Mouse (Mus musculus) gastrocnemius, postnatal 36 days (tissue): ENCODE results near the gene Sh3bp5l. TPM values are rescaled to one million over a fixed set of nuclear protein-coding genes. Genes with fewer than 3 reads are reported as not detected.
"Not testable (repeated sequence)": the region's sequence is repeated elsewhere in the genome, so short reads cannot be mapped to it uniquely, and the experiment has no call there.

Experiments
- DNase-seq, 2 experiments: peaks; one replicate each; pipeline ENCODE4 v3.0.0; 2022
- intact Hi-C: fragments of 180-260 bp; cut with DNase I; formaldehyde crosslinking; loops from one replicate; pipeline ENCODE4 v1.15.1; 2025
- total RNA-seq, 2 experiments: library from RNA; stranded (reverse); gene quantifications; 2 replicates each; pipeline ENCODE4 v1.2.3; 2021

Gene Sh3bp5l
- total RNA-seq, 2 experiments from 2014 or later: 26.1 to 27.9 TPM

- intact Hi-C loops: no loop called here
- no peak for DNase-seq
Measured at GRCm38 (mm10) chr11:58316344-58316743, 14.2 kb upstream of the Sh3bp5l start.

- intact Hi-C loops: no loop called here
- DNase-seq: no peak
Measured at GRCm38 (mm10) chr11:58316768-58317390, 13.6 kb upstream of the Sh3bp5l start.

- DNase-seq: peak; percentile 96
- intact Hi-C loops: no loop called here
Measured at GRCm38 (mm10) chr11:58322824-58323569, 7.5 kb upstream of the Sh3bp5l start.

DNA sequence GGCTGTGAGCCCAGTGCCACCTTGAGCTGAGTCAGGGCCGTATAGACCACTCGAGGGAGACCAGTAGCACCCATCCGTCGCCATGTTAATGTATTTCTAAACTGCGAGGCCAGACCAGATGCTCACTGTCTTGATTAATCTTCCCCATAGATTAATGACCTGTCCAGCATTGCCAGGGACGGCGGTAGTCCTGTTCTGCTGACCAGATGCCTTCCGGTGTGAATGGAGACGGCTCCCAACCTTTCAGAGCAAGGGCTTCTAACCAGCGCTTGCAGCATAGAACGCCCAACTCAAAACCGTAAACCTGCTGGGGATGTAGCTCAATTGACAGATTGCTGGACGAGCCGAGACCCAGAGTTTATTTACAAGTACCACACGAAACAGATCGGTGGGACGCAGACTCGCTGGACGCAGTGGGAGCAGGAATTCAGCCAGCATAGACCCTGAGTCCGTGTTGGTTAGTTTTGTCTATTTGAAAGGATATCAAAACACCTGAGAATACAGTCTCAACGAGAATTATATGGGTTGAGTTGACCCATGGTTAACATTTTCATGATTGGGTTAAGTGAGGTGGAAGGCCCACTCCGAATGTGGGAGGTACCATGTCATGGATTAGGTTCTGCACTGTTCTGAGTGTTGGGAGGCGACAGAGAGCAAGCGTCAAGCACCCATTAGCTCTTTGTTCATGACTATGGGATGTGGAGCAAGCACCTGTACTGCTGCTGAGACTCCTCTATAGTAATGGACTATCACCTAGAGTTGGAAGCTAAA lies 6.8 kb upstream of the Sh3bp5l start:
- DNase-seq: no peak
- intact Hi-C loops: no loop called here

DNA sequence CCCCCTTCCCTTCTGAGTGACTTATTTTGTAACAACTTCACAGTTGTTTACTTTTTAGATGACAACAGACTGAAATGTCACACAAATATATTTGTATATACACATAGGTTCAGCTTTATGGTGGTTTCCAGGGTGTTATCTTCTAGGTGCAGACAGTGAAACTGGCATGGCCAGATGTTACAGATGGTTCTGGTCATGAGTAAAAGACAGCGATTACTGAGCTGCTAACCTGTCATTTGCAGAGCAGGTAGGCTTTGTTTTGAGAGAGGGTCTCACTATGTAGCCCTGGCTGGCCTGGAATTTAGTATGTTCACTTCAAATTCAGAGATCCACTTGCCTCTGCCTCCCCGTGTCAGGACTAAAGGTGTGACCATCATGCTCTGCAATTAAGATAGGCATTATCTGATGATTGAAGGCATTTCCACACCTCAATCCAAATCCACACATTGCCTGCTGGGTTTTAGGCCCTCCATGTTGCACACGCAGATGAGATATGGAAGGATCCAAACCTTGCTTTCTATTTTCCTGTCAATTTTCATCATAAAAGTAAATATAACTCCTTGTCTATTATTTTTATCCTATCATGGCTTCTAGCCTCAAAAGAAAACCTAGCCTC lies 5.8 kb upstream of the Sh3bp5l start:
- intact Hi-C loops: no loop called here
- no peak for DNase-seq

- no peak for DNase-seq
- intact Hi-C loops: no loop called here
Measured at GRCm38 (mm10) chr11:58326781-58327180, 3.7 kb upstream of the Sh3bp5l start.

- intact Hi-C loops: no loop called here
- DNase-seq: no peak
Measured at GRCm38 (mm10) chr11:58329906-58330275, 633 bp upstream of the Sh3bp5l start.

GRCm38 (mm10) chr11:58331149-58331495 lies 598 bp downstream of the Sh3bp5l start:
- no peak for DNase-seq
- intact Hi-C loops: no loop called here

DNA sequence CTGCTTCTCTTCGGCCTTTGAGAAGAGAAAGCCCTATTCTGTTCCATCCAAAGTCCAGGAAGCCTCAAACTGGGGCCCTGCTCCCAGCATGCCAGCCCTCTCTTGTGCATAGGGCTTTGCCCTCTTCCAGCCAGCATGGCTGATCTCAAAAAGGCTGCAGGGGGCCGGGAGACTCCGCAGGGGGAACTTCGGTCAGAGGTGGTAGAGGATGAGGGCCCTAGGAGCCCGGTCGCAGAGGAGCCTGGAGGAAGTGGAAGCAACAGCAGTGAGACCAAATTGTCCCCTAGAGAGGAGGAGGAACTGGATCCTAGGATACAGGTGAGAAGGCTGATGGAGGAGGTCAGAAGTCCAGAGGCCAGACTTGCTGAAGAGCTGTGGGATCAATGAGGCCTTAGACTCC lies 1.0 kb downstream of the Sh3bp5l start:
- no peak for DNase-seq
- intact Hi-C loops: no loop called here

- intact Hi-C loops: no loop called here
- peak in 1 of 2 experiments; percentile 29 for DNase-seq
Measured at GRCm38 (mm10) chr11:58334746-58335145, 4.2 kb downstream of the Sh3bp5l start.

DNA sequence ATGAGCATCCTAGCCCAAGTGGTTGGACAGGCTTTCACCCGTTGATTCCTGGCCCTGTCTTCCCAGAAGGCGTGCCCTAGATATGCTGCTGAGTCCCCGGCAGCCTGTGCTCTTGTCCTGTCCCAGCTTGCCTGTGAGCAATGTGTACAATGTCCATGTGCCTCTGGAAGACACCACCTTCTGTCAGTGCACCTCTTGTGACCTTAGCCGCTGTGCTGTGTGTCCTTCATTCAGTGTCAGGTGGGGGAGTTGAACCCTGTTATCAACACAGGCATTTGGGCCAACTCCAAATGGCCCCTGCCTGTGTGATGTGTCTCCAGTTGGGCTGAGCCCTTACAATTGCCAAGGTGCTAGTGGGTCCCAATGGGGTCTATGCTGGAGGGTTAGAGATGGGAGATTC lies 16.2 kb downstream of the Sh3bp5l start:
- no peak for DNase-seq
- intact Hi-C loops: no loop called here

GRCm38 (mm10) chr11:58350628-58351027 lies 20.1 kb downstream of the Sh3bp5l start:
- no peak for DNase-seq
- intact Hi-C loops: no loop called here

DNA sequence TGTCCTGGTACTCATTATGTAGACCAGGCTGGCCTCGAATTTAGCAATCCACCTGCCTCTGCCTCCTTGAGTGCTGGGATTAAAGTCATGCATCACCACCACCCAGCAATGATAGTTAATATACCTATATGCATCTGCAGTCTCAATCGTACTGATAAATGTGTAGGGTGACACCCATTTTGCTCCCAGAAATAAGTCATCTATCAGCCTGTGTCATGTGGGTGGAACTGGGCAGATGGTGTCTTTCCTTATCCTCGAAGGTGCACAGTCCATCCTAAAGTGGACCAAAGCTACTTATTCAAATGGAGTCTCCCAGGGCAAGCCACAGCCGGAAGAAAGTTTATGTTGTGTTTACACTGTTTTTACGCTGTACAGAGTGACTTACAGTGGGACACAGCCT lies 20.7 kb downstream of the Sh3bp5l start:
- intact Hi-C loops: no loop called here
- DNase-seq: no peak

GRCm38 (mm10) chr11:58352681-58353548 lies 22.4 kb downstream of the Sh3bp5l start:
- intact Hi-C loops: no loop called here
- no peak for DNase-seq

DNA sequence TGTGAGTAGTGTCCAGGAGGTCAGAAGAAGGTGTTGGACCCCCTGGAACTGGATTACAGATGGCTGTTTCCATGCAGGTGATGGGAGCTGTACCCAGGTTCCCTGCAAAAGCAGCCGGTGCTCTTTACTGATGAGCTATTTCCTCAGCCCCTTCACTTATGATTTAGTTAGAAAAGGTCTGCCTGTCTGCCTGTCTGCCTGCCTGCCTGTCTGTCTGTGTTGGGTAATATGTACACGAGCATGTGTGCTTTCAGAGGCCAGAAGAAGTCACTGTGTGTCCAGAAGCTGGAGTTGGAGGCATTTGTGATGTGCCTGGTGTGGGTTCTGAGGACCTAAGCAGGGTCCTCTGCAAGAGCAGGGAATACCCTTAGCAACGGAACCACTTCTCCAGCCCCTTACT lies 23.2 kb downstream of the Sh3bp5l start:
- intact Hi-C loops: no loop called here
- DNase-seq: no peak

DNA sequence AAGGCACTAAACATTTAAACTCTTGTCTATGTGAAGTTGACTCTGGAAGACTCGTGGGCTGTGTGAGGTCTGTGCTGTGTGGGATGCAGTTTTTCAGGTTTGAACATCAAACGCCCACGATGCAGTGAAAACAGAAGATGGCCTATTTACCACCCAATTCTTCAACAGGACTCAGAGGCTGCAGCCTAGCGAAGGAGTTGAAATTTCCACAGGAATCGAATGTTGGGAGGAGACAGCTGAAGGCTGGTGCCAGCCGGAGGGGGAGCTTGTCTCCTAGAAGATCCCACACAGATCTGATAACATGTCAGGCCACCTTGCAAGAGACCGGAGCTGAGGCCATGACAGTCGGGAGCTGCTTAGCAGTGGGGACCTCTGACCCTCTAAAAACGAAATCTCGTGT lies 24.0 kb downstream of the Sh3bp5l start:
- no peak for DNase-seq
- intact Hi-C loops: no loop called here

DNA sequence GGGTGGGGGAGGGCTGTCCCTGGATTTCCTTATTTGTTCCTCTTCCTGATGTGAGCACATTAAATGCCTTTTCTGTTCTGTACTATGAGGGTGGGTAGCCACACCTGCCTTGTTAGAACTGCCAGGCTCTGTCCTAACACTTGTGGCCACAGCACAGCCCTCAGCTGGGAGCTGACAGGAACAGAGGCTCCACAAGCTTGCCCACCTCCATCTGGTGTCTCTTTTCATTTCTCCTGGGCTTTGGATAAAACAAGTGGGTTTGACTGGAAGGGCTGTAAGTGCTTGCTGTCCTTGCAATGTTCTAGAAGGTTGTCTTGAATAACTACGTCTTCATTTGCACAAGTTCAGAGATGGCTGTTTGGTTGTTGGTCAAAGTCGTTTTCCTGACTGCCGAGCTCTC lies 24.4 kb downstream of the Sh3bp5l start:
- intact Hi-C loops: no loop called here

GRCm38 (mm10) chr11:58357042-58357441 lies 26.5 kb downstream of the Sh3bp5l start:
- no peak for DNase-seq
- intact Hi-C loops: no loop called here

More for the DNA sequence above, 24.4 kb downstream of the Sh3bp5l start:
- no peak for DNase-seq

DNA sequence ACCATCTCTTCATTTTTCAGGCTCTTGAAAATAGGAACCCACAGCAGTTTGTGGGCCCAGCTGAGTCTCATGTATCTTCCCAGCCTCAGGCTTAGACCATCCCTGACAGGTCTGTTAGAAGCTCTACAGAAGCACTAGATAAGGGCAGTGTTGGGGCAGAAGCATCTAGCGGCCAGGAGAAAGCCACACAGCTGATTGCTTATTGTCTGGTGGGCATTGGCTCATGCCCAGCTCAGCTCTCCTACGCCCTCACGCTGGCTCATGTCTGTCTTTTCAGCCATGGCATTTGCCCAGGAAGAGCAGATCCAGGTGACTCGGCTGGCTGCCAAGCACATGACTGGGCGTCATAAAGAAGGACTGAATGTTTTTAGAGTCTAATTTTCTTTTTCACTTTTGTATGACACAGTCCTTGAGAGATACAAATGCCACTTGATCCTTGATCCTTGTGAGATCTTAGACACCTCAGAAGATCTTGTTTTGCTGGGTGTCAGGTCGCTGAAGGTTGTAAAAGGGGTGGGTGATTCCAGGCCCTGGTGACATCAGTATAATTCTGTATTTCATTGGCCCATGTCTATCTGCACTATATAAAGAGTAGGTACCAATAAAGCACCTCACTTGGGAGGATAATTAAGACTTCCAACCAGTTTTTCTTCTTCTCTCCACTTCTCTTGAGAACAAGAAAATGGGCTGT lies 27.5 kb downstream of the Sh3bp5l start:
- intact Hi-C loops: no loop called here
- no peak for DNase-seq

- intact Hi-C loops, DNase-seq: not testable (repeated sequence)
Measured at GRCm38 (mm10) chr11:58362562-58362961, 32.0 kb downstream of the Sh3bp5l start.
